Mouse (Mus musculus): ENCODE measurements around the gene Efnb2. TPM values are rescaled to one million over a fixed set of nuclear protein-coding genes. Genes with fewer than 3 reads are reported as not detected.

The Efnb2 gene
- total RNA-seq, 1 experiment from 2014 or later: 0.19 TPM

- ATAC-seq (replicated peaks; ENCODE audit: insufficient number of reproducible peaks, low FRiP score, low TSS enrichment, poor library complexity, severe bottlenecking): no peak
These were observed 77.6 kb downstream of the Efnb2 start for GRCm38 (mm10) chr8:8583290-8583980.

- ATAC-seq (replicated peaks; ENCODE audit: insufficient number of reproducible peaks, low FRiP score, low TSS enrichment, poor library complexity, severe bottlenecking): no peak
These were observed 83.2 kb downstream of the Efnb2 start for GRCm38 (mm10) chr8:8577770-8578303.

GRCm38 (mm10) chr8:8576833-8577232 is 84.2 kb downstream of the Efnb2 start:
- no peak for ATAC-seq (replicated peaks; ENCODE audit: insufficient number of reproducible peaks, low FRiP score, low TSS enrichment, poor library complexity, severe bottlenecking)

DNA sequence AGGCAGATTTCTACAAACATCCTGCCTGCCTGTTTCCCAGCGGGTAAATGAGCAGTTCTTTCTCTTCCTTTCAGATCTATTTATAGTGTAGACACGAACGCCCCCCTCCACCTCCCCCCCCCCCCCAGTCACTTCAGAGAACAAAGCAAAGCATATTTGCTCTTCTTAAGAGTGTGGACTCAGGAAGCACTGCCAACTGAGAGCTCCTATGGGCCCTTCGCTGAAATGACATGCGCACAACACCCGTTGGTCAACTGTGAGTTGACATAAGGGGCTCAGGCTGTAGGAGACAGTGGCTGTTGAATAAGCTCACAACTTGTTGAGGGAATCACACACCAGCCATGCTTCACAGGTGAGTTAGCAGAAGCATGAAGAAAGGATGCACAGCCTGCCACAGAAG is 84.8 kb downstream of the Efnb2 start:
- ATAC-seq (replicated peaks; ENCODE audit: insufficient number of reproducible peaks, low FRiP score, low TSS enrichment, poor library complexity, severe bottlenecking): no peak

DNA sequence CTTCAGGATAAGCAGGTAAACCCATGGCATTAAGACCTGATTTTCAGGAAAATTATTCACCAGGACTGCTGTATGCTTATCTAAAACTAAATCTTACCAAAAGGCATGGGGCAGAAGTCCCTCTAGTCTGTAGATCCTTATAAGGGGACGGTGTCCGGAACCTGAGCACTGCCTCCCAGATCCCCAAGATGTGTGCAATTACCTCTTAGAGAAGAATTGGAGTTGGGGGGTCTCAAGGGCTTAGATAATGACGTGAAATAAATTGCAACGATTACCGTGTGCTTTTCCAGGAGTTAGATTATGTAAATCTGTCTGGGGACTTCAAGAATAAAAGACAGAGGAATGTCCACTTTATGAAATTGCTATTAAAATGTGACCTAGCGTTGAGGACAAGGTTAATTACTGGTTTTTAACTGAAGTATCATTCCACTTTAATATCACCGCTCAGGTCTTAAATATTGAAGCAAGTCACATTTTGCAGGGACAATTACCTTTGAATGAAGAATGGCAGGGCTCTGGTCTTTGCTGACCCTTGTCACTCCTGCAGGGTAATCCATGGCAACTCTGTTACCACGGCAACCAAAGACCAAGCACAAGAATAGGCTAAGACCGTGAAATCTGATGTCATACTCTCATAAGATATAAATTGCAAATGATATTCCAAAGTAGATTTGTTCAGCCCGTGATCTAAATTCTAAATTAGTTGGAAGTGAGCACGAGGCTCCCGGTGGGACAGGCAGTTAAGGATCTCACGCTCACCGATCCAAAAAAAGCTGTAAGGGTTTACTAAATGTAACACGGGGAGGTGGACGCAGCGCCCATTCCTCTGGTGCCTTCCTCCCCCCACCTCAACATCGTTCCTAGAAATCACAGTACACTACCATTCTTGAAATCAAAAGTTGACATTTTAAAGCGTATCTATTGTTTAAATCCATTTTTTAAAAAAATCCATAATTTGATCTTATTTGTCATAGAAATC is 86.2 kb downstream of the Efnb2 start:
- no peak for ATAC-seq (replicated peaks; ENCODE audit: insufficient number of reproducible peaks, low FRiP score, low TSS enrichment, poor library complexity, severe bottlenecking)

- no peak for ATAC-seq (replicated peaks; ENCODE audit: insufficient number of reproducible peaks, low FRiP score, low TSS enrichment, poor library complexity, severe bottlenecking)
These were observed 88.8 kb downstream of the Efnb2 start for GRCm38 (mm10) chr8:8572272-8572671.

- ATAC-seq (replicated peaks; ENCODE audit: insufficient number of reproducible peaks, low FRiP score, low TSS enrichment, poor library complexity, severe bottlenecking): no peak
These were observed 89.3 kb downstream of the Efnb2 start for GRCm38 (mm10) chr8:8571625-8572215.

GRCm38 (mm10) chr8:8569280-8569679 is 91.8 kb downstream of the Efnb2 start:
- ATAC-seq (replicated peaks; ENCODE audit: insufficient number of reproducible peaks, low FRiP score, low TSS enrichment, poor library complexity, severe bottlenecking): no peak

GRCm38 (mm10) chr8:8568215-8568773 is 92.7 kb downstream of the Efnb2 start:
- no peak for ATAC-seq (replicated peaks; ENCODE audit: insufficient number of reproducible peaks, low FRiP score, low TSS enrichment, poor library complexity, severe bottlenecking)

Other genes starting within 250 kb of the Efnb2 start
- 210 to 324 TPM (median 270 TPM) in 3 replicates for gene Arglu1, start 29.3 kb upstream of the Efnb2 start, total RNA-seq (2017)